Mouse (Mus musculus): ENCODE measurements around the gene Pdgfc.

- TF ChIP-seq CTCF (IDR thresholded peaks at IDR 0.05; ENCODE audit: insufficient read depth, low read length) (no peak), POLR2A (IDR thresholded peaks at IDR 0.05; ENCODE audit: borderline replicate concordance, extremely low read depth, low read depth, low read length) (no peak)
These were observed 164.4 kb downstream of the Pdgfc start for GRCm38 (mm10) chr3:81200647-81201046.

Data from lung, adult 2 months (tissue).